Mouse (Mus musculus) heart, embryonic 13.5 days (tissue): ENCODE data around the gene Sapcd1. TPM values are rescaled to one million over a fixed set of nuclear protein-coding genes. Genes with fewer than 3 reads are reported as not detected.
"Not testable (repeated sequence)": the region's sequence is repeated elsewhere in the genome, so short reads cannot be mapped to it uniquely, and the experiment has no call there.

Source experiments
- ATAC-seq: fragments of 200-750 bp; cut with Nextera tagmentation; 2 replicates; pipeline ENCODE4 v1.8.0; 2017; ENCODE audit warnings: moderate TSS enrichment; ENCODE audit not compliant: insufficient number of reproducible peaks, low FRiP score, low TSS enrichment; ENCODE audit errors: extremely low read depth
- H3K27ac ChIP-seq: fragments of 300-500 bp; sonication (generic); replicated peaks from 2 replicates; pipeline ENCODE4 v1.5.1; 2015; ENCODE audit warnings: moderate library complexity, mild to moderate bottlenecking, inconsistent platforms
- H3K27me3 ChIP-seq: fragments of 300-500 bp; sonication (generic); replicated peaks from 2 replicates; pipeline ENCODE4 v1.6.1; 2015; ENCODE audit warnings: mild to moderate bottlenecking, inconsistent platforms
- H3K36me3 ChIP-seq: fragments of 300-500 bp; sonication (generic); 2 replicates; pipeline ENCODE4 v1.6.1; 2015; ENCODE audit warnings: mild to moderate bottlenecking, inconsistent platforms
- H3K4me1 ChIP-seq: fragments of 300-500 bp; sonication (generic); 2 replicates; pipeline ENCODE4 v1.6.1; 2015; ENCODE audit warnings: inconsistent platforms
- H3K4me2 ChIP-seq: fragments of 300-500 bp; sonication (generic); 2 replicates; pipeline ENCODE4 v1.6.1; 2015; ENCODE audit warnings: inconsistent platforms, mild to moderate bottlenecking, moderate library complexity
- H3K4me3 ChIP-seq: fragments of 300-500 bp; sonication (generic); 2 replicates; pipeline ENCODE4 v1.5.1; 2015; ENCODE audit warnings: moderate library complexity, mild to moderate bottlenecking, inconsistent platforms
- H3K9ac ChIP-seq: fragments of 300-500 bp; sonication (generic); 2 replicates; pipeline ENCODE4 v1.6.1; 2015; ENCODE audit warnings: inconsistent platforms, mild to moderate bottlenecking, moderate library complexity
- H3K9me3 ChIP-seq: fragments of 300-500 bp; sonication (generic); 2 replicates; pipeline ENCODE4 v1.6.1; 2016; ENCODE audit warnings: inconsistent platforms
- WGBS: fragments of 180-500 bp; shearing (Covaris S2); methylation state at CpG from one replicate; pipeline ENCODE4 v1.1.7; 2015; ENCODE audit warnings: mixed read lengths; 5-methylcytosine and 5-hydroxymethylcytosine counted together
- polyA plus RNA-seq: library from polyadenylated mRNA; unstranded; fragments of >200 nt; fragmentation: Nextera tagmentation; extraction: Ambion mirVana; gene quantifications from 2 replicates; pipeline ENCODE4 v1.2.1, GENCODE M21; 2015

Gene Sapcd1
- polyA plus RNA-seq, 1 experiment from 2014 or later = 3.2 TPM

DNA sequence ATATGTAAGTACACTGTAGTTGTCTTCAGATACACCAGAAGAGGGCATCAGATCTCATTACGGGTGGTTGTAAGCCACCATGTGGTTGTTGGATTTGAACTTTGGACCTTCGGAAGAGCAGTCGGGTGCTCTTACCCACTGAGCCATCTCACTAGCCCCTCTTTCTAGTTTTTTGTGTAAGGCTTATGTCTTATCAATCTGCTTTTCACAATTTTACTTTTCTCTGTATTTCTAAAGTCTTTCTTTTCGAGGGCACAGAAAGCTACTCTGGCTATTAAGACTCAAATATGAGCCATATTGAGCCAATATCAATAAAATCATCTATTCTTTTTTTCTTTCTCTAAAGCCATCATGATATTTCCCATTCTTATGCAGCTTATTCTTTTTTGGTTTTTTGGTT is 32.6 kb downstream of the Sapcd1 start:
- WGBS = 90% methylated on average over 4 of the region's 4 CpGs
- H3K9ac ChIP-seq, H3K27ac ChIP-seq, H3K9me3 ChIP-seq, H3K27me3 ChIP-seq, H3K4me2 ChIP-seq, H3K4me3 ChIP-seq, ATAC-seq: not testable (repeated sequence)
- Histone ChIP-seq H3K36me3 (peaks cover 37% of the 10 kb centered on the region), H3K4me1 (peaks cover 39% of the 10 kb centered on the region)

DNA sequence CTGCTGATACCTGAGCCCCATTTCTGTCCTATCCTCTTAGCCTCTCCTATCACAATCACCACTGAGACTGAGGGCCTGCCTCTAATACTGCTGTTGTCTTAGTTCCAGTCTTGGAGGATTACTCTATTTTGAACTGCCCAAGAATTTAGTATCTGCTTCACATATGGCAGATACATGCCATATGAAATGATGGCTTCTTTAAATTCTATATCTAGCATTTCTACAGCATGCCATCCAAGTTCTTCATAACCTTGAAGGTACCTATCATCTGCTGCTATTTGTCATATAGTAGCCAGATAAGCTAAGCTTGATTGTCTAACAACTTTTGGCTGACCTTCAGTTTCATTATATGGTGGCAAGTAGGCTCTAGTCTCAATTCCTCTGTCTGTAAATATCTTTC is 33.1 kb downstream of the Sapcd1 start:
- Histone ChIP-seq H3K9me3 (no peaks in the 10 kb centered on the region), H3K4me2 (no peak overlapping the region), H3K27me3 (no peaks in the 10 kb centered on the region), H3K4me1 (peaks cover 34% of the 10 kb centered on the region), H3K36me3 (peaks cover 40% of the 10 kb centered on the region), H3K27ac (no peak overlapping the region), H3K4me3 (no peak overlapping the region), H3K9ac (no peak overlapping the region)
- no peak for ATAC-seq

DNA sequence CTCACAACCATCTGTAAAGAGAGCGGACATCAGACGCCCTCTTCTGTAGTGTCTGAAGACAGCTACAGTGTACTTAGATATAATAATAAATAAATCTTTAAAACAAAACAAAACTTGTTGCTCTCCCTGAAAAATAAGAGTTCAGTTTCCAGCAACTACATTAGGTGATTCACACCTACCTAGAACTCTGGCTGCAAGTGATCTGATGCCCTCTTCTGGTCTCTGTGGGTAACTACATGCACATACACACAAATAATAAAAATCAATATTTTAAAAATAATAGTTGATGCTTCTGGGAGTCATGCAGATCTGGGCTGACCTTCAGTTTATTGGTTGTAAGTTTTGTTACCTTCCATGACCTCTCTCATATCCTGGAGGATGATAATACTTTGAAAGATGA is 43.6 kb downstream of the Sapcd1 start:
- Histone ChIP-seq H3K27me3 (no peaks in the 10 kb centered on the region), H3K9ac (no peak overlapping the region), H3K36me3 (peaks cover 46% of the 10 kb centered on the region), H3K9me3 (no peaks in the 10 kb centered on the region), H3K4me1 (peaks cover 23% of the 10 kb centered on the region), H3K4me2 (no peak overlapping the region), H3K27ac (no peak overlapping the region), H3K4me3 (no peak overlapping the region)
- ATAC-seq = no peak
- 81% methylated on average over 2 of the region's 2 CpGs for WGBS

DNA sequence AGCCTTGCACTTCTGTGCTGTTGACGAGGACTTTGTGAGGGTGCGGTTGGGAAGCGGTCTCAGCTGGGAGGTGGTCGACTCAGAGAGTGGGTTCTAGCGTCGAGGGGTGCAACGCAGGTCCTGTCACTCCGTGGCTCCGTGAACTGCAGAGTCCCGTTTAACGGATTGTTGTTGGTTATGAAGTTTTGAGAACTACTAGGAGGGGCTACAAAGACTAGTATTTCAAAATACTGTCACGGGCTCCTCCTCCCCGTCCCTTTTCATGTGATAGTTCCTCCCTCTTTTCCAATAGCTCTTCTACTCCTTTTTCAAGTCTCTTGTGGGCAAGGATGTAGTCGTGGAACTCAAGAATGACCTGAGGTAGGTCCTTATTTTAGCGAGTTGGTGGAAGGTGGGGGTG is 45.5 kb downstream of the Sapcd1 start:
- ATAC-seq = no peak
- peak overlapping the region; percentile 90 for H3K4me3 ChIP-seq
- H3K4me2 ChIP-seq = peak overlapping the region; percentile 96
- peak overlapping the region; percentile 98 for H3K27ac ChIP-seq
- H3K36me3 ChIP-seq = peaks cover 32% of the 10 kb centered on the region
- no peaks in the 10 kb centered on the region for H3K9me3 ChIP-seq
- peak overlapping the region; percentile 95 for H3K9ac ChIP-seq
- H3K4me1 ChIP-seq = peaks cover 23% of the 10 kb centered on the region
- under 1% methylated on average over 15 of the region's 15 CpGs for WGBS
- no peaks in the 10 kb centered on the region for H3K27me3 ChIP-seq

DNA sequence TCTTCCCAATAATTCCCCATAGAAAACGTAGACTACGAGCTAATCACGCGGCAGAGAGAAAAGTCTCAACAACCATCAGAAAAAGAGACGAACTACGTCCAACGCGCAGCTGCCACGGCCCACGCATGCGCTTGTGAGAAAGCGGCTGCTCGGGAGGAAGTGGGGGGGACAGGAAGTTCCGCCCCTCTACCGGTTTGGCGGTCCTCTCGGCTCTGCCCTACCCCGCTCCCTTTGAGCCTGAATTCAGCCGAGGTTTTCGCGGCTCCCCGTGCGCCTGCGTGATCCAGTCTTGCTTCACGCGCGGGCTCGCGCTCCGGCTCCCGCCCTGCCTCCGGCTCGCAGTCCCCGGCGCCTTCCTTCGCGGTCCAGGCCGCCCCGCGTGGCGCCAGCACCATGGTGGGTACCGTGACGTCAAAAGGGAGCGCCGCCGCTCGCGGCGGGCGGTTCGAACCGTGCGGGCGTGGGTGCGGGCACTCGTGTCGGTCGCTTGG is 46.1 kb downstream of the Sapcd1 start, which contains the start of gene Lsm2:
TSS of gene Lsm2 (plus strand) at position 173 of the 491 bp plus-strand sequence.
- H3K4me1 ChIP-seq = peaks cover 23% of the 10 kb centered on the region
- H3K36me3 ChIP-seq = peaks cover 33% of the 10 kb centered on the region
- ATAC-seq = peak; percentile 89
- no peaks in the 10 kb centered on the region for H3K27me3 ChIP-seq
- H3K9me3 ChIP-seq = no peaks in the 10 kb centered on the region
- peak within 1 kb of the TSS; percentile 96 for H3K4me2 ChIP-seq
- under 1% methylated on average over 48 of the region's 58 CpGs for WGBS
- peak within 1 kb of the TSS; percentile 90 for H3K4me3 ChIP-seq
- H3K9ac ChIP-seq = peak within 1 kb of the TSS; percentile 95
- peak within 1 kb of the TSS; percentile 98 for H3K27ac ChIP-seq

DNA sequence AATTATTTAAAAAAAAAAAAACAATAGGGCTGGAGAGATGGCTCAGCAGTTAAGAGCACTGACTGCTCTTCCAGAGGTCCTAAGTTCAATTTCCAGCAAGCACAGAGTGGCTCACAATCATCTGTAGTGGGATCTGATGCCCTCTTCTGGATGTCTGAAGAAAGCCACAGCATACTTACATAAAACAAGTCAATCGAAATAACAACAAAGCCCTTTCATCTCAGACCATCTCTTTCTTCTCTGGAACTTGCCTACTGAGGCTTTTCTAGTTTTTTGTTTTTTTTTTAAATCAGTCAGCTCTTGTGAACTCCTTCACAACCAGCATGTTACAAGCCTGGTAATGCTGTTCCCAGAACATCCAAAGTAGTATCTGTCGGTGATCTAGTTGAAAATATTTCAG is 47.2 kb downstream of the Sapcd1 start:
- H3K27me3 ChIP-seq = no peaks in the 10 kb centered on the region
- peak overlapping the region; percentile 90 for H3K4me3 ChIP-seq
- peak overlapping the region; percentile 95 for H3K9ac ChIP-seq
- no peaks in the 10 kb centered on the region for H3K9me3 ChIP-seq
- H3K4me2 ChIP-seq = peak overlapping the region; percentile 96
- H3K36me3 ChIP-seq = peaks cover 23% of the 10 kb centered on the region
- no peak for ATAC-seq
- peak overlapping the region; percentile 98 for H3K27ac ChIP-seq
- peaks cover 23% of the 10 kb centered on the region for H3K4me1 ChIP-seq
- WGBS = 12% methylated on average over 2 of the region's 2 CpGs

DNA sequence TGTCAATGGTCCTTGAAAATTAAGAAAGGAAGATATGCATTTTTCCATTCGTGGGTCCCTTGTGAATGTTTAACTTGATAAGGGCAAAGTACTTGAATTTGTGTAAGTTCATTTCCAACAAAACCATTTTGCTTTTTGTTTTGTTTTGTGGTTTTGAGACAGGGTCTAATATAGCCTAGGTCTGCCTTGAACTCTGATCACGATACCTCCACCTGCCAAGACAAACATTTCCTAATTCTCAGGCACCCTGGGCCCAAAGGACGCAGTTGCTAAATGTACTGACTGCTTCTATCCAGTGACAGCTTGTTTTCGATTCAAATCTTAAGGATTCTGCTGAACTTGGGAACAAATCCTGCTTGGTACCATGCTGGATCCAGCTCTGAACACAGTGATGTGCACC is 48.2 kb downstream of the Sapcd1 start:
- Histone ChIP-seq H3K4me1 (peaks cover 23% of the 10 kb centered on the region), H3K27ac (no peak overlapping the region), H3K9ac (no peak overlapping the region), H3K4me3 (no peak overlapping the region), H3K27me3 (no peaks in the 10 kb centered on the region), H3K9me3 (no peaks in the 10 kb centered on the region), H3K36me3 (peaks cover 12% of the 10 kb centered on the region; the same call in 1 of the 2 replicates), H3K4me2 (no peak overlapping the region)
- no peak for ATAC-seq
- WGBS = 81% methylated on average over 4 of the region's 4 CpGs

DNA sequence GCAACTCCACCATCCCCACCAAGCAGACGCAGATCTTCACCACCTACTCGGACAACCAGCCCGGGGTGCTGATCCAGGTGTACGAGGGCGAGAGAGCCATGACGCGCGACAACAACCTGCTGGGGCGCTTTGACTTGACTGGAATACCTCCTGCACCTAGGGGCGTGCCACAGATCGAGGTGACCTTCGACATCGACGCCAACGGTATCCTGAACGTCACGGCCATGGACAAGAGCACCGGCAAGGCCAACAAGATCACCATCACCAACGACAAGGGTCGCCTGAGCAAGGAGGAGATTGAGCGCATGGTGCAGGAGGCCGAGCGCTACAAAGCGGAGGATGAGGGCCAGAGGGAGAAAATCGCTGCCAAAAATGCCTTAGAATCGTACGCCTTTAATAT is 49.6 kb downstream of the Sapcd1 start:
- ATAC-seq = no peak
- peaks cover 6% of the 10 kb centered on the region; the same call in 1 of the 2 replicates for H3K27me3 ChIP-seq
- no peak overlapping the region for H3K4me3 ChIP-seq
- peaks cover 5% of the 10 kb centered on the region; the same call in 1 of the 2 replicates for H3K36me3 ChIP-seq
- no peak overlapping the region for H3K27ac ChIP-seq
- H3K4me1 ChIP-seq = peaks cover 23% of the 10 kb centered on the region
- H3K9me3 ChIP-seq = no peaks in the 10 kb centered on the region
- H3K9ac ChIP-seq = no peak overlapping the region
- WGBS = 82% methylated on average over 27 of the region's 27 CpGs
- no peak overlapping the region for H3K4me2 ChIP-seq

DNA sequence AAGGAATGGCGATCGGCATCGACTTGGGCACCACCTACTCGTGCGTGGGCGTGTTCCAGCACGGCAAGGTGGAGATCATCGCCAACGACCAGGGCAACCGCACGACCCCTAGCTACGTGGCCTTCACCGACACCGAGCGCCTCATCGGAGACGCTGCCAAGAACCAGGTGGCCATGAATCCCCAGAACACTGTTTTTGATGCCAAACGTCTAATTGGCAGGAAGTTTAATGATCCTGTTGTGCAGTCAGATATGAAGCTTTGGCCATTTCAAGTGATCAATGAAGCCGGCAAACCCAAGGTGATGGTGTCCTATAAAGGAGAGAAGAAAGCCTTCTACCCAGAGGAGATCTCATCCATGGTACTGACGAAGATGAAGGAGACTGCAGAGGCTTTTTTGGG is 50.8 kb downstream of the Sapcd1 start:
- ATAC-seq = no peak
- Histone ChIP-seq H3K9ac (no peak overlapping the region), H3K4me3 (no peak overlapping the region), H3K36me3 (0 out of 2 replicates have a peak, but pooled peaks cover 5% of the 10 kb centered on the region), H3K9me3 (no peaks in the 10 kb centered on the region), H3K4me1 (peaks cover 21% of the 10 kb centered on the region), H3K27ac (no peak overlapping the region), H3K4me2 (no peak overlapping the region), H3K27me3 (peaks cover 6% of the 10 kb centered on the region; the same call in 1 of the 2 replicates)
- 91% methylated on average over 20 of the region's 20 CpGs for WGBS

Other genes with a start within 250 kb of the Sapcd1 start
- not detected in 2 replicates for gene Cyp21a1, start 223.5 kb downstream of the Sapcd1 start, polyA plus RNA-seq
- gene Stk19, start 191.1 kb downstream of the Sapcd1 start, polyA plus RNA-seq = 17.4 and 18.3 TPM in 2 replicates
- gene Dxo, start 191.0 kb downstream of the Sapcd1 start, polyA plus RNA-seq = 32.3 and 34.9 TPM in 2 replicates
- gene Skiv2l, start 177.8 kb downstream of the Sapcd1 start, polyA plus RNA-seq = 27.3 and 30.6 TPM in 2 replicates
- gene Nelfe, start 177.6 kb downstream of the Sapcd1 start, polyA plus RNA-seq = 68.5 and 70.9 TPM in 2 replicates
- 2.3 and 5.6 TPM in 2 replicates for gene Cfb, start 165.5 kb downstream of the Sapcd1 start, polyA plus RNA-seq
- gene Zbtb12, start 148.5 kb downstream of the Sapcd1 start, polyA plus RNA-seq = 1.5 and 2.0 TPM in 2 replicates
- gene Gm20547, start 146.0 kb downstream of the Sapcd1 start, polyA plus RNA-seq = not detected in 2 replicates
- gene C2, start 129.8 kb downstream of the Sapcd1 start, polyA plus RNA-seq = 0.84 and 1.9 TPM in 2 replicates
- gene Ehmt2, start 129.5 kb downstream of the Sapcd1 start, polyA plus RNA-seq = 38.8 and 42.4 TPM in 2 replicates
- gene Slc44a4, start 113.5 kb downstream of the Sapcd1 start, polyA plus RNA-seq = 0.15 TPM in 1 of 2 replicates, not detected in the other
- gene Neu1, start 96.8 kb downstream of the Sapcd1 start, polyA plus RNA-seq = 18.1 and 19.2 TPM in 2 replicates
- 0.19 and 0.20 TPM in 2 replicates for gene Hspa1b, start 68.8 kb downstream of the Sapcd1 start, polyA plus RNA-seq
- not detected in 2 replicates for gene Gm20481, start 58.1 kb downstream of the Sapcd1 start, polyA plus RNA-seq
- 3.9 TPM in 2 replicates for gene Hspa1a, start 55.9 kb downstream of the Sapcd1 start, polyA plus RNA-seq
- 2.1 and 2.2 TPM in 2 replicates for gene Hspa1l, start 55.3 kb downstream of the Sapcd1 start, polyA plus RNA-seq
- 145 and 153 TPM in 2 replicates for gene Lsm2, start 46.2 kb downstream of the Sapcd1 start, polyA plus RNA-seq
- 59.9 and 63.0 TPM in 2 replicates for gene Vars, start 27.0 kb downstream of the Sapcd1 start, polyA plus RNA-seq
- 0.45 and 0.52 TPM in 2 replicates for gene Vwa7, start 11.4 kb downstream of the Sapcd1 start, polyA plus RNA-seq
- gene Msh5, start 18.7 kb upstream of the Sapcd1 start, polyA plus RNA-seq = 4.0 and 4.1 TPM in 2 replicates
- gene Clic1, start 21.9 kb upstream of the Sapcd1 start, polyA plus RNA-seq = 351 and 389 TPM in 2 replicates
- gene Ddah2, start 31.0 kb upstream of the Sapcd1 start, polyA plus RNA-seq = 194 and 207 TPM in 2 replicates
- not detected in 2 replicates for gene Ly6g6c, start 37.4 kb upstream of the Sapcd1 start, polyA plus RNA-seq
- gene Mpig6b, start 38.2 kb upstream of the Sapcd1 start, polyA plus RNA-seq = 0.92 and 1.4 TPM in 2 replicates
- gene Ly6g6e, start 48.9 kb upstream of the Sapcd1 start, polyA plus RNA-seq = 0.36 and 0.62 TPM in 2 replicates
- 1.7 and 1.9 TPM in 2 replicates for gene Ly6g6d, start 50.0 kb upstream of the Sapcd1 start, polyA plus RNA-seq
- gene Ly6g6f, start 57.6 kb upstream of the Sapcd1 start, polyA plus RNA-seq = 0.73 and 1.0 TPM in 2 replicates
- gene Abhd16a, start 61.2 kb upstream of the Sapcd1 start, polyA plus RNA-seq = 67.0 and 69.5 TPM in 2 replicates
- not detected in 2 replicates for gene Ly6g5c, start 80.3 kb upstream of the Sapcd1 start, polyA plus RNA-seq
- gene Ly6g5b, start 87.4 kb upstream of the Sapcd1 start, polyA plus RNA-seq = 0.40 and 0.80 TPM in 2 replicates
- 10.7 and 14.1 TPM in 2 replicates for gene Gpank1, start 93.4 kb upstream of the Sapcd1 start, polyA plus RNA-seq
- 215 and 231 TPM in 2 replicates for gene Csnk2b, start 94.0 kb upstream of the Sapcd1 start, polyA plus RNA-seq
- 8.7 and 9.7 TPM in 2 replicates for gene D17H6S53E, start 98.4 kb upstream of the Sapcd1 start, polyA plus RNA-seq
- gene Apom, start 104.0 kb upstream of the Sapcd1 start, polyA plus RNA-seq = 2.2 and 19.0 TPM in 2 replicates
- gene Bag6, start 107.2 kb upstream of the Sapcd1 start, polyA plus RNA-seq = 45.1 and 46.1 TPM in 2 replicates
- gene Prrc2a, start 136.9 kb upstream of the Sapcd1 start, polyA plus RNA-seq = 124 and 130 TPM in 2 replicates
- 6.5 and 7.8 TPM in 2 replicates for gene Aif1, start 148.1 kb upstream of the Sapcd1 start, polyA plus RNA-seq
- gene Lst1, start 160.4 kb upstream of the Sapcd1 start, polyA plus RNA-seq = 8.6 and 9.9 TPM in 2 replicates
- 0.64 TPM in 1 of 2 replicates, not detected in the other for gene Ltb, start 166.4 kb upstream of the Sapcd1 start, polyA plus RNA-seq
- gene Tnf, start 174.0 kb upstream of the Sapcd1 start, polyA plus RNA-seq = 0.12 and 0.23 TPM in 2 replicates
- gene Lta, start 177.3 kb upstream of the Sapcd1 start, polyA plus RNA-seq = not detected in 2 replicates
- not detected in 2 replicates for gene Gm16181, start 192.8 kb upstream of the Sapcd1 start, polyA plus RNA-seq
- 10.6 and 10.7 TPM in 2 replicates for gene Atp6v1g2, start 205.6 kb upstream of the Sapcd1 start, polyA plus RNA-seq
- gene Nfkbil1, start 207.8 kb upstream of the Sapcd1 start, polyA plus RNA-seq = 7.6 and 8.1 TPM in 2 replicates
- gene Ddx39b, start 213.7 kb upstream of the Sapcd1 start, polyA plus RNA-seq = 279 TPM in 2 replicates
- gene H2-D1, start 234.7 kb upstream of the Sapcd1 start, polyA plus RNA-seq = 43.4 and 48.6 TPM in 2 replicates